Mouse (Mus musculus): ENCODE data around the gene Nup62.
A peak's percentile ranks its signal among the peaks of the same experiment; 100 is the strongest.
"Not testable (repeated sequence)": the region's sequence is repeated elsewhere in the genome, so short reads cannot be mapped to it uniquely, and the experiment has no call there.

Nup62 gene

DNA sequence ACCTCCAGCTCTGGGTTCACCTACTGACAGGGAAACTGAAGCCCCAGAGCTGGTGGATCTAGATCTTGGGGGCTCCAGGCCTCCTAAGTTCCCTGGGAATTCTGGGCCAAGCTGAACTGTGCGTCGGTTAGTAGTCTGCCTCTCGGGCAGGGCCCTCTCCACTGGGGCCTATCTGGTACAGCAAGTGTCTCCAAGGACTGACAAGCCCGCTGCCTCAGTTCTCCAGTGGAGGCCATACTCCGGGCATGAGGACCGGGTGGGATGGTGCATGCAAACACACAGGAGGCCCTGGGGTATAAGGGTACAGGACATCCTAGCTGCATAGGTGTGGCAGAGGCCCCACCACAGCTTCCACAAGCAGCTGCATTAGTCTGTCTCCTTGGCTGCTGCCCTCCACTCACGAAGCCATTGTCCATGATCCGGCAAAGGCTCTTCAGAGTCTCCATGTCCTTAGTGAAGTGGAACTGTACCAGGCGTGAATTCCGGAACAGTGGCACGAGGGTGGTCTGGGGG is 48.1 kb downstream of the Nup62 start:
- DNase-seq (ENCODE audit: low read depth, low spot score): no peak

GRCm38 (mm10) chr7:44864595-44865542 is 49.0 kb downstream of the Nup62 start:
- DNase-seq (ENCODE audit: low read depth, low spot score): no peak

DNA sequence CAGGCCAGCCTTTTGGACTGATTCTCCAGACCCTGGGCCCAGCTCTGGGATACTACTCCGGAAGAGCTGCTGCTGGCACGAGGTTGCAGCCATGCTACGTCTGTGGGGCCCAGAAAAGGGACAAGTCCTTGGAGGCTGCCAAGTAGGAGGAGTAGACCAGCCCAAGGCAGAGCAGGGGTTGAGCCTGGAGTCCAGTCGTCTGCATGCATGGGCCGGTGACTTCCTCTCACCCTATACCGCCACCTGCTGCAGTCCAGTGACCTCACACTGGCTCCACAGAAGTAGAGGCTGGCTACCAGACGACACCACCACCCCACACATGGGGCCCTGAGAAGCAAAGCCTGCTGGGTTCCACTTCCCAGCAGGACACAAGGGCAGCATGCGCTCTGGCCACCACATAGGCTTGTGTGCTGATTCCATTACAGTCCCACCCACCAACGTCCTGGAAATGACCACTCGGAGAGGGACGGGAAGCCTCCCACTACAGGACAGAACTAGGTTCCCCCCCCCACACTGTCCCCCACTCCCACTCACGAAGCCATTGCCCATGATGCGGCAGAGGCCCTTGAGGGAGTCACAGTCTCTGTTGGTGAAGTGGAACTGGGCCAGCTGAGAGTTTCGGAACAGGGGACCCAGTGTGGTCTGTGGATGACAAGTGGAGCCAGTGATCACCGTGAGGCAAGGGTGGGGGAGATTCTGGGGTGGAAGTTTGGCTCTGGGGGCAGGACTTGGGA is 50.6 kb downstream of the Nup62 start:
- DNase-seq (ENCODE audit: low read depth, low spot score): no peak

- no peak for DNase-seq (ENCODE audit: low read depth, low spot score)
Measured at GRCm38 (mm10) chr7:44867010-44867702, 51.3 kb downstream of the Nup62 start.

DNA sequence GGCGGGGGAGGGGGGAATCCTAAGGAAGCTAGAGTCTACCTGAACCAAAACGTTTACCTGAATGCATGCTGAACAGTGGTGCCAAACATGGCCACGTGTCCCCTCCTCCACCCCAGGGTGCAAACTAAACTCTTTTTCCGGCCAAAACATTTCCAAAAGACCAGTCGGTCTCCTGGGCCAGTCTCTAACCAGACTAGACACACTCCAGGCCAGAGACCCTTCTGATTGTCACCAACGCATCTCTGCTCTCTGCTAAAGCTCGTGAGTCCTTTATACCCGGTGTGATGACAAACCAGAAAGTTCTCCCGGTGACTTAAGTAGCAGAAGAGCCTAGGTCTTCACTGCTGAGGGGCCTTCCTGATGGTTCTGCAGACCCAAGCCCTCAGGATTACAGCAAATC is 51.9 kb downstream of the Nup62 start:
- DNase-seq (ENCODE audit: low read depth, low spot score): no peak

DNA sequence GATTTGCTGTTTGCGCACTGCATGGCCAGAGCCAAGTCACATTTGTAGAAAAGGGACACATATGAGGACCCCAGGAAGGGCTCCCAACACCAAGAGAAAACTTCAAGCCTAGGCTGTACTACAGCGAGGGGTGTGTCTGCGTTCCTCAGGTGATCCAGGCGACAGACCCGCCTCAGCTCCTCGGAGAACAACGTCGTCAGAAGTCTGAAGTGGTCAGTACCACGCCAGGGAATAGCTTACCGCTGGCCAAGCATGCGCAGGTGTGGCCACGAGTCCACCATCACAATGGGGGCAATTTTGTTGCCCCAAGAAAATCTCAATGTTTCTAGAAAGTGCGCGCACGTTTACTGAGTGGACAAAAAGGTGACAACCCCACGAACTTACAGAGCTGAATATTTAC is 52.6 kb downstream of the Nup62 start:
- no peak for DNase-seq (ENCODE audit: low read depth, low spot score)

DNA sequence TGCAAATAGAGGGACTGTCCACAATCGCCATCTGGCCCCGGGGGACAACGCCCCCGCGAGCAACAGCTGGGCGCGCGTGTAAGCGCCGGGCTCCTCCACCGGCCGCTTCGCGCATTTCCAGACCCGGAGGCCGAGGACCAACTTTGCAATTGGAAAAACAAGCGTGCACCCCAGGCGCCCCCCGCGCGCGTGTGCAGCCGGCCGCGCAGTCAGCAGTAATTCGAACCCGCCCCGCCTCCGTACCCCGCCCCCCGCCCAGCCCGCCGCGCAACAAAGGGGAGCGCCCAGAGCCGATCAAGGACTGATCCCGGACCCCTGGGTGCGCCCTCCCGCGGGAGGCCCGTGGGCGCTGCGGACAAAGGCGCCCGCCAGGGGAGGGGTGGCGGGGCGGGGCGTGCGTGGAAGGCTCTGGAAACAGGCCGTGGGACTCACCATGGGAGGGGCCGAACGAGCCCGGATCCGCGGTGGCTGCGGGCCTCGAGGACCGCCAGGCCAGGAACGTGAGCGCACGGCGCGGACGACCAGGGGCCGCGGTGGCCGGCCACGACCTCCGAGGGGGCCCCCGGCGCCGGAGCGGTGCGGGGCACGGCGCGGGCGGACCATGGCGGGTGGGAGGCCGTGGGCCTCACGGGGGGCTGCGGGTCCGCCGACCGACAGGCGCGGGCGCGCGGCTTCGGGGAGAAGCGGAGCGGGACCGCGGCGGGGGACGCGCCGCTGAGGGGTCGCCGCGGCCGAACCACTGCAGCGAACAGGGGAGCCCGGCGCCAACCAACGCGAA is 53.2 kb downstream of the Nup62 start:
- DNase-seq (ENCODE audit: low read depth, low spot score): peak; percentile 74

DNA sequence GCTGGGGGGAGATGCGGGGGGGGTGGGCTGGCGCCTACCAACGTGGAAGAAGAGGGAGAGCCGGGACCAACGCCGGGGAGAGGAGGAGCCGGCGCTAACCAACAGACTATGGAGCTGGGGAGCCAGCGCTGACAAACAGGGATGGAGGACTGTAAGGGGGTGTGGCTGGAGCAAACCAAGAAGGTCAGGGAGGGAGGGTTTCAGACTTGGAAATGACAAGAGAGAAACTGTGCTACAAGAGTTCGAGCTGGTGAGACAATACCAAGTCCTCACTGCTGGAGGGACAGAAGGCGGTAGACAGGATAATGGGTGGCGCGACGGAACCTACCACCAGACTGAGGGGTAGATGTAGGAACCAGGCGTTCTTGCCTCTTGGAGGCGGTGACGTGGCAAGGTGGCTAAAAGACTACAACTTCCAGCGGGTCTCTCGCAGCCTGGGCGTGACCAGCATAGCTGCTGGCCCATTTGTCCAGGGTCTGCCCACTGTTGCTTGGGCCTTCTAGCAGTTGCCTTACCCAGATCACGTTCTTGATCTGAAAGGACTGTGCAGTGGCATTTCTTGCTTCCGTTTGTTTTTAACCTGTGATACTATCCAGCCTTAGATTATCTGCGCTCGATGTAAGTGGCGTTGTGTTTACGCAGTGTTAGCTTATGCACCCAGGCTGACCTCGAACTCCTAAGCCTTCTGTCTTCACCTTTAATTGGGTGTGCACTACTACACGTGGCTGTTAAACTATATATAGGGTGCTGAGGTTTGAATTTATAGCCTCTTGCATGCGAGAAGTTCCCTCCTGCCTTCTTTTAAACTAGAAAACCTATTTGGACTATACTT is 54.0 kb downstream of the Nup62 start, which contains the start of gene Ptov1:
Ptov1 (minus strand) TSS at position 92 of the 832 bp plus-strand sequence.
- peak; percentile 98 for DNase-seq (ENCODE audit: low read depth, low spot score)

GRCm38 (mm10) chr7:44870614-44871013 is 54.7 kb downstream of the Nup62 start:
- no peak for DNase-seq (ENCODE audit: low read depth, low spot score)

- DNase-seq (ENCODE audit: low read depth, low spot score): peak; percentile 72
Measured at GRCm38 (mm10) chr7:44871181-44871580, 55.3 kb downstream of the Nup62 start.

DNA sequence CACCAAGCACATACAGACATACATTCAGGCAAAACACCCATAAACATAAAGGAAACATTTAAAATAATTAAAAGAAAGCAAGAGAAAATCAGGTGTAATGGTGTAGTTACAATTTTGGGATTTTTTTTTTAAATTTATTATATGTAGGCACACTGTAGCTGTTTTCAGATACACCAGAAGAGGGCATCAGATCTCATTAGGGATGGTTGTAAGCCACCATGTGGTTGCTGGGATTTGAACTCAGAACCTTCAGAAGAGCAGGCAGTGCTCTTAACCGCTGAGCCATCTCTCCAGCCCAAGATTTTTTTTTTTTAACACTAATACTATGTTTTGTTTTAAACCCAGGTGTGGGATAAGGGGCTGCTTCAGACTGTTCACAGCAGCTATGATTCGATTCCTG is 55.9 kb downstream of the Nup62 start:
- DNase-seq (ENCODE audit: low read depth, low spot score): not testable (repeated sequence)

DNA sequence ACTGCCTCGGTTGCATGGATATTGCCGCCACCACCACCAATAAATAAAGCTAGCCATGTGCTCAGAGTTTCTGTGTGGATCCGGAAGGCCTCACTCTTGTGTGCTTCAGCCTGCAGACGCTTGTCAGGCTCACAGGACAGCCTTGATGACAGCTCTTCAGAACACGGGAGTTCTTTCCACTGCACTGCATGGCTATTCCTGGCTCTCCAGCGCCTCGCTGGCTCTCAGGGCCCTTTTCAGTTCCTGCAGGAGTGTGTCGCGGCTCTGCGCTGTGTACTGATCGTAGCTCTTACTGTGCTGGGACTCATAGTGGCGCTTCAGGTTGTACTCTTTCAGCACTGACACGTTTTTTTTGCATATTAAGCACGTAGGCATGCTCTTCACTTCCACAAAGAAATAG is 61.9 kb downstream of the Nup62 start:
- no peak for DNase-seq (ENCODE audit: low read depth, low spot score)
